Mouse (Mus musculus): ENCODE measurements at regions not wholly inside any gene's neighbourhood (a gene's known extent, or its start where the extent isn't known, plus 50 kb on each side); places are given as distances from the start of the nearest gene placed in this dataset.

DNA sequence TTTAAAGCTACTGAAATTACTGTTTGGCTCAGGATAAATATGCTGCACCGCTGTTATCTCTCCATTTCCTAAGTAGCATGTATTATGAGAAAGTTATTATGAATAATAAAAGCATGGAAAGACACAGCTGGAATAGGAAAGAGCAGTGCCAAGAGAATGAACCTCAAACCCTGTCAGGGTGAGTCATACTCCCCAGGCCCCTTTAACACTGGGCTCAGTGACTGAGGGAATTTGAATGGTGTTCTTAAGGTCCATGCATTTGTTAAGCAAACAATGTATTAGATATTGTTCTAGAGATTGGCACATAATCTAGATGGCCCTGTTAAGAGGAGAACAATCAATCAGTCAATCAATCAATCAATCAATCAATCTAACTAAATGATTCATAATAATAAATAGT lies 3069.8 kb upstream of the Gm6569 start:
- no peak overlapping the region for H3K4me3 ChIP-seq (ENCODE audit: insufficient read depth, low read length)
- H3K4me1 ChIP-seq (ENCODE audit: control insufficient read depth, insufficient read depth, low read length) = no peaks in the 10 kb centered on the region
- no peak overlapping the region for H3K27ac ChIP-seq (ENCODE audit: insufficient read depth, low read length)
- no peak for TF ChIP-seq CTCF (IDR thresholded peaks at IDR 0.05; ENCODE audit: borderline replicate concordance, insufficient read depth, low read length)

DNA sequence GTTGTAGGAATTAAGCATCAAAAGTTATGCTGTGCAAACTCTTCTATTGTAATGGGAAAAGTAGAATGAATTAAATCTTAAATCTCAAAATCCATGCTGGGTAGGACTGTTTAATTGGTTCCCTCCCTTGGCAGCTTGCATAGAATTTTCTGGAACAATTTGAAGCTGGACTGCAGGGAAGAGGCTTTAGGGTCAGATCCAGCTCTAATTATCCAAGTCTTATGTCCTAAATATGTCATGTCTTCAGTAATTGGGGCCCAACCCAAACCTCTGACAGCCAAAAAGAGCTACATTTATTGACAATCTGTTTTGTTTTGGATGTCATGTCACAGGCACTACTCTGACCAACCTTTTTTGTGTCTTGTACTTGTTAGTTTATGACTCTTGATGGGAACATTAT lies 3068.9 kb upstream of the Gm6569 start:
- Histone ChIP-seq H3K4me3 (ENCODE audit: insufficient read depth, low read length) (no peak overlapping the region), H3K4me1 (ENCODE audit: control insufficient read depth, insufficient read depth, low read length) (no peaks in the 10 kb centered on the region), H3K27ac (ENCODE audit: insufficient read depth, low read length) (no peak overlapping the region)
- no peak for TF ChIP-seq POLR2A (IDR thresholded peaks at IDR 0.05; ENCODE audit: low read depth, low read length)
- no peak for TF ChIP-seq CTCF (IDR thresholded peaks at IDR 0.05; ENCODE audit: borderline replicate concordance, insufficient read depth, low read length)

Measured in embryonic fibroblast, embryonic 13.5 days (primary cell).